Mouse (Mus musculus): ENCODE results near the gene 4933409G03Rik. TPM values are rescaled to one million over a fixed set of nuclear protein-coding genes. Genes with fewer than 3 reads are reported as not detected.
"Not testable (repeated sequence)": the region's sequence is repeated elsewhere in the genome, so short reads cannot be mapped to it uniquely, and the experiment has no call there.

4933409G03Rik gene
- not detected in 2 replicates for total RNA-seq (2014; rRNA removed)
- not detected in 2 replicates for polyA plus RNA-seq (2015; fragmentation: Nextera tagmentation; extraction: Ambion mirVana)

DNA sequence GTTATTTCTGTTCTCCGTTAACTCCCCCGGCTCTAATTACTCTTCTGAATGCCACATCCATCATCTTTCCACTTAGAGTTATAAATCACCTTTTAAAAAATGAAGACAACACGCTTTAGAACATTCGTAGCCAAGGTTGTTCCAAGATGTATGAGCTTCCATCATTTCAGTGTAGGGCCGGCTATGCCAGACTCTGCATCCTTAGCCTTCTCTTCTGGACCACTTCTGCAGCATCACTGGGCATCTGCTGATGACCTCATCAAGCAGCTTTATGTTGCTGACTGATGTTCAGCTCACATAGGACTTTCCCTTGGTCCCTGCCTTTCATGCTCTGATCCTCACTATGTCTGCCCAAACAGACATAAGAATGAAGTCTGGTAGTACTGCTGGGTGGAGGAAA lies at the start of gene 4933409G03Rik:
4933409G03Rik (plus strand) TSS at position 301 of the 400 bp plus-strand sequence.
- Histone ChIP-seq H3K27ac (ENCODE audit: low read depth, low read length) (no peak within 1 kb of the TSS), H3K4me3 (ENCODE audit: low read depth, low read length) (no peak within 1 kb of the TSS), H3K9ac (no peak within 1 kb of the TSS), H3K9me3 (ENCODE audit: low read length) (no peaks in the 10 kb centered on the region), H3K36me3 (ENCODE audit: insufficient read depth) (no peaks in the 10 kb centered on the region), H3K4me2 (ENCODE audit: low read depth) (no peak within 1 kb of the TSS), H3K27me3 (ENCODE audit: insufficient read depth, low read length) (no peaks in the 10 kb centered on the region), H3K4me1 (ENCODE audit: insufficient read depth) (no peaks in the 10 kb centered on the region)
- DNase-seq (no peak), ATAC-seq (no peak)
- WGBS = 92% methylated on average over 5 of the region's 5 CpGs
- no peak for TF ChIP-seq CTCF (IDR thresholded peaks at IDR 0.05; ENCODE audit: low read depth)

DNA sequence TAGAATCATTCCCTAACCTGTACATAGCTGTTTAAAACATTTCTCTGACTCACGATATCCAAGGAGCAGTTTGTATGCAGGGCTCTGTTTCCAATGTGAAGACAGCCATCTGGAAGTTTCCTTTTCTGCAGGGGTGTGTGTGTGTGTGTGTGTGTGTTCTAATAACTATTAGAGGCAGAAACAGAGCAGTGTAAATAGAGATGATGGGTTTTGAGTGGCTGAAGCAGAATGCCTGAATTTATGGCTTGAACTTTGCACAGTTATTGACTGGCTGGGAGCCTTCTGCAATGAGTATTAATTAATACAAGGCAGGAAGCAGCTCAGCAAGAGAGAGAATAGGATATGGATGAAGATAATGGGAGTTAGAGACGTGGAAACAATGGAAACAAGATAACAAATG lies 38.0 kb upstream of the 4933409G03Rik start:
- WGBS = 57% methylated on average over 2 of the region's 2 CpGs
- H3K4me2 ChIP-seq (ENCODE audit: low read depth) = no peak overlapping the region
- no peak overlapping the region for H3K9ac ChIP-seq
- no peak for TF ChIP-seq CTCF (IDR thresholded peaks at IDR 0.05; ENCODE audit: low read depth)
- H3K36me3 ChIP-seq (ENCODE audit: insufficient read depth) = no peaks in the 10 kb centered on the region
- no peak for DNase-seq
- no peak overlapping the region for H3K27ac ChIP-seq (ENCODE audit: low read depth, low read length)
- no peak overlapping the region for H3K4me3 ChIP-seq (ENCODE audit: low read depth, low read length)
- no peaks in the 10 kb centered on the region for H3K9me3 ChIP-seq (ENCODE audit: low read length)
- ATAC-seq = no peak
- no peaks in the 10 kb centered on the region for H3K4me1 ChIP-seq (ENCODE audit: insufficient read depth)
- H3K27me3 ChIP-seq (ENCODE audit: insufficient read depth, low read length) = no peaks in the 10 kb centered on the region

DNA sequence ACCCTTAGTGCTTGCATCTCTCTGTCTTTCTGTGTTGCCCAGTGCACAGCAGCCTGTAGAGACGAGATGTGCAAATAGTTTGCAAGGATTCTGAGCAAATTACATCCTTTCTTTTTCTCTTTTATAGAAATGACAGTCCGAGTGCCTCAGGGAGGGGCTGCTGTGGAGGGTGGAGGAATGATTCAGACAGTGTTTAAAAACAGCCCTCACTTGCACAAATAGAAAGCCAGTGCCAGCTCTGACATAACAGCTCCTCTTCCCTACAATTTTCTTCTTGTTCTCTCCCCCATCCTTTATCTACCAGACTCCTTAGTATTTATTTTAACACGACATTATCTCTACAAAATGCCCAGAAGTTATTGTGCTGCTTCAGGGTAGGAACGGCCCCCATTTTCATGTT lies 21.4 kb upstream of the 4933409G03Rik start:
- Histone ChIP-seq H3K27ac (ENCODE audit: low read depth, low read length) (no peak overlapping the region), H3K4me1 (ENCODE audit: insufficient read depth) (no peaks in the 10 kb centered on the region), H3K4me3 (ENCODE audit: low read depth, low read length) (no peak overlapping the region), H3K36me3 (ENCODE audit: insufficient read depth) (no peaks in the 10 kb centered on the region), H3K9me3 (ENCODE audit: low read length) (no peaks in the 10 kb centered on the region), H3K4me2 (ENCODE audit: low read depth) (no peak overlapping the region), H3K27me3 (ENCODE audit: insufficient read depth, low read length) (no peaks in the 10 kb centered on the region), H3K9ac (no peak overlapping the region)
- 45% methylated on average over 4 of the region's 4 CpGs for WGBS
- TF ChIP-seq CTCF (IDR thresholded peaks at IDR 0.05; ENCODE audit: low read depth) = no peak
- ATAC-seq (no peak), DNase-seq (no peak)

DNA sequence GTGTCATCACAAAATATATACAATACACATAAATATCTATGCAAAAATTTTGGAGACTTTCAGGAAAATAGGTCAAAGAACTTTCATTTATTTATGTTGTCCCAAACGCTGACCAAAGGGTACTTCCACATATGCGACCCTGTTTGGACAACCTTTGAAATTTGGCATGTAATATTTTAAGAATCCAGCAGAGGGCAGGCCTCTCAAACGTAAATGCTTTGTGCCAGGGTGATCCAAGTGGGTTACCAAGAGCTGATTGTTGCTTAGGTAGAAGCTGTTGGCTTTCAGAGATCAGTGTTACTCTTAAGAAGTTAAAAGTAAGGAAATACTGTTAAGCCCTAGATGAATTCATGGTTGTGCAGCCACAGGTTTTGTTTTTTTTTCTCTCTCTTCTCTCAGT lies 18.9 kb upstream of the 4933409G03Rik start:
- TF ChIP-seq CTCF (IDR thresholded peaks at IDR 0.05; ENCODE audit: low read depth) = peak; percentile 76
- Histone ChIP-seq H3K27me3 (ENCODE audit: insufficient read depth, low read length) (no peaks in the 10 kb centered on the region), H3K4me1 (ENCODE audit: insufficient read depth) (no peaks in the 10 kb centered on the region), H3K9me3 (ENCODE audit: low read length) (no peaks in the 10 kb centered on the region), H3K27ac (ENCODE audit: low read depth, low read length) (no peak overlapping the region), H3K36me3 (ENCODE audit: insufficient read depth) (no peaks in the 10 kb centered on the region), H3K4me2 (ENCODE audit: low read depth) (no peak overlapping the region), H3K4me3 (ENCODE audit: low read depth, low read length) (no peak overlapping the region), H3K9ac (no peak overlapping the region)
- ATAC-seq (peak; percentile 64), DNase-seq (peak; percentile 75)
- WGBS = 11% methylated on average over 3 of the region's 3 CpGs

DNA sequence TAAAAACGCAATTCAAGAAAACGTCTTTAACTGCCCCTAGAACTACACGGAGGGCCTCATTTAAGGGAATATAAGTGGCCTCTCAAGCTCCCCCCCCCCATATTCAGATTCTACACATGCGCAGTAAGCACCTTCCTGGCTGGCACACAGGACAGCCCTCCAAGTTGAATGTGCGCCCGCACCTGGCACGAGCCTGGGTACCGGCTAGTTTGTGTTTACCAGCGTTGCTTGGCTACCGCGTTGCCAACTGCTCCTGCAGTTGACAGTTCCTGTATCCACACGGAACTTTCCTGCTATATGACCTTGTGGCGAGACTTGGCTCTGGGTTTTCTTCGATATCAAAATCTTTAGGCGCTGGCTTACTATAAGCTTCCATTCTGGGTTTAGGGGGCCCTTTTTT lies 13.9 kb upstream of the 4933409G03Rik start:
- Histone ChIP-seq H3K9ac (no peak overlapping the region), H3K27me3 (ENCODE audit: insufficient read depth, low read length) (no peaks in the 10 kb centered on the region), H3K4me2 (ENCODE audit: low read depth) (peak overlapping the region; percentile 36), H3K36me3 (ENCODE audit: insufficient read depth) (no peaks in the 10 kb centered on the region), H3K4me1 (ENCODE audit: insufficient read depth) (no peaks in the 10 kb centered on the region), H3K9me3 (ENCODE audit: low read length) (no peaks in the 10 kb centered on the region), H3K27ac (ENCODE audit: low read depth, low read length) (no peak overlapping the region), H3K4me3 (ENCODE audit: low read depth, low read length) (no peak overlapping the region)
- no peak for TF ChIP-seq CTCF (IDR thresholded peaks at IDR 0.05; ENCODE audit: low read depth)
- ATAC-seq (peak; percentile 73), DNase-seq (peak; percentile 65)
- 69% methylated on average over 15 of the region's 15 CpGs for WGBS

DNA sequence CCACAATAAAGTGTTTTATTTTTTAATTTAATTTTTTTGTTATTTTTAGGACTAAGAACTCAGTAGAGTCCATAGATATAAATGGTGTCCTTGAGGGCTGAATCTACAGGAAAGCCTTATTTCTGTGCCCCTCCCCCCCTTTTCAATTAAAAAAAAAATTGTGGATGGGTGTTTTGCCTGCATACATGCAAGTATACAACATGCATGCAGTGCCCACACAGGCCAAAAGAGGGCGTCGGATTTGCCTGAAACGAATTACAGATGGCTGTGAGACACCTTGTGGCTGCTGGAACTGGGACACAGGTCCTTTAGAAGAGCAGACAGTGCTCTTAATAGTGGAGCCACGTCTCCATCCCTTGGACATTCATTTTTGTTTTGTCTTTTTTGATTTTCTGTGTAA lies 9.9 kb upstream of the 4933409G03Rik start:
- no peaks in the 10 kb centered on the region for H3K4me1 ChIP-seq (ENCODE audit: insufficient read depth)
- no peak for TF ChIP-seq CTCF (IDR thresholded peaks at IDR 0.05; ENCODE audit: low read depth)
- ATAC-seq (no peak), DNase-seq (no peak)
- no peaks in the 10 kb centered on the region for H3K9me3 ChIP-seq (ENCODE audit: low read length)
- no peak overlapping the region for H3K9ac ChIP-seq
- H3K4me3 ChIP-seq (ENCODE audit: low read depth, low read length) = no peak overlapping the region
- H3K27me3 ChIP-seq (ENCODE audit: insufficient read depth, low read length) = no peaks in the 10 kb centered on the region
- no peak overlapping the region for H3K4me2 ChIP-seq (ENCODE audit: low read depth)
- no peak overlapping the region for H3K27ac ChIP-seq (ENCODE audit: low read depth, low read length)
- WGBS = 26% methylated on average over 4 of the region's 4 CpGs
- H3K36me3 ChIP-seq (ENCODE audit: insufficient read depth) = no peaks in the 10 kb centered on the region

DNA sequence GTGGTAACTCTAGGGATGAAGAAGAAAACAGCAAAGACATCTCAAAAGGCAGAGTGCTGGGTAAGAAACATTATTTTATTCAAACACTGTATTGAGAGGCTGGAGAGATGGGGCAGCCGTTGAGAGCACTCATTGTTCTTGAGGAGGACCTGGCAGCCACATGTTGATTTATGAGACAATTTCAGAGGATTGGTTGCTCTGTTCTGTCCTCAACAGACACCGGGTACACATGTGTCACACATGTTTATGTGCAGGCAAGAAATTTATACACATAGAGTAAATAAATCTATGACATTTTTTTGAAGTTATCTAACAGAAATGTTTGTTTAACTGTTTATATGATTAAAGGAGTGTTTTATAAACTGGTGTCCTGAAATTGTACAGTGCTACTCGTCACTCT lies 10.6 kb downstream of the 4933409G03Rik start:
- 73% methylated on average over 3 of the region's 3 CpGs for WGBS
- Histone ChIP-seq H3K36me3 (ENCODE audit: insufficient read depth) (no peaks in the 10 kb centered on the region), H3K9ac (no peak overlapping the region)

DNA sequence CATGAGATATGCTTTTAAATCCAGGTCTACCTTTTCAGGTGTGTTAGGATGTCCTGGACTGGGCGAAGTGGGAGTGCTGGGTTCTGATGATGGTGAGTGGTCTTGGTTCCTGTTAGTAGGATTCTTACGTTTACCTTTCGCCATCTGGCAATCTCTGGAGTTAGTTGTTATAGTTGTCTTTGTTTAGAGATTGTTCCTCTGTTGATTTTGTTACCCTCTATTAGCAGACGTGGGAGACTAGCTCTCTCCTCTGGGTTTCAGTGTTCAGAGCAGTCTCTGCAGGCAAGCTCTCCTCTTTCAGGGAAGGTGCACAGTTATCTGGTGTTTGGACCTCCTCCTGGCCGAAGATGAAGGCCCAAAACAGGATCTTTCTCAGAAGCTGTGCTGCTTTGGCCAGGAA lies 74.0 kb downstream of the 4933409G03Rik start, which contains the start of gene 4932414N04Rik:
4932414N04Rik (plus strand) TSS at position 301 of the 400 bp plus-strand sequence.
- not testable (repeated sequence) for ATAC-seq; H3K9ac ChIP-seq; H3K4me3 ChIP-seq (ENCODE audit: low read depth, low read length); H3K27ac ChIP-seq (ENCODE audit: low read depth, low read length); H3K27me3 ChIP-seq (ENCODE audit: insufficient read depth, low read length); H3K9me3 ChIP-seq (ENCODE audit: low read length); H3K4me2 ChIP-seq (ENCODE audit: low read depth); H3K4me1 ChIP-seq (ENCODE audit: insufficient read depth); H3K36me3 ChIP-seq (ENCODE audit: insufficient read depth); DNase-seq
- 71% methylated on average over 1 of the region's 5 CpGs for WGBS

More for the DNA sequence above, 10.6 kb downstream of the 4933409G03Rik start:
- H3K4me1 ChIP-seq (ENCODE audit: insufficient read depth) = no peaks in the 10 kb centered on the region
- ATAC-seq = no peak
- H3K4me3 ChIP-seq (ENCODE audit: low read depth, low read length) = no peak overlapping the region
- no peak for DNase-seq
- TF ChIP-seq CTCF (IDR thresholded peaks at IDR 0.05; ENCODE audit: low read depth) = no peak
- H3K9me3 ChIP-seq (ENCODE audit: low read length) = no peaks in the 10 kb centered on the region
- no peak overlapping the region for H3K27ac ChIP-seq (ENCODE audit: low read depth, low read length)
- H3K4me2 ChIP-seq (ENCODE audit: low read depth) = no peak overlapping the region
- no peaks in the 10 kb centered on the region for H3K27me3 ChIP-seq (ENCODE audit: insufficient read depth, low read length)

Other genes with a start within 250 kb of the 4933409G03Rik start
- gene Stk39, start 110.1 kb upstream of the 4933409G03Rik start, total RNA-seq (2014; rRNA removed) = 25.5 and 27.9 TPM in 2 replicates
- gene Stk39, start 110.1 kb upstream of the 4933409G03Rik start, polyA plus RNA-seq (2015; fragmentation: Nextera tagmentation; extraction: Ambion mirVana) = 15.9 and 23.0 TPM in 2 replicates
- gene 4932414N04Rik, start 74.1 kb downstream of the 4933409G03Rik start, total RNA-seq (2014; rRNA removed) = not detected in 2 replicates
- gene 4932414N04Rik, start 74.1 kb downstream of the 4933409G03Rik start, polyA plus RNA-seq (2015; fragmentation: Nextera tagmentation; extraction: Ambion mirVana) = not detected in 2 replicates